In genomic region chr5:111660968-111661367, GRCm38 (mm10) we compare ENCODE assay signal across 24 mouse cellular contexts.
DNase-seq lines count a peak whose midpoint lies in the region; ATAC-seq lines count a peak whose summit lies in the region.
"Had no signal": no experiment of that assay in that cellular context is flagged by ENCODE, and none has a peak within 500 bp of the region (broad histone marks: within the 10 kb centered on the region; RNA-seq: fewer than 3 reads in every experiment).

No protein-coding gene starts in this region.

- H3K4me3 ChIP-seq in forebrain, embryonic 10.5 days: no peak overlapping the region
- H3K4me3 ChIP-seq in hindbrain, embryonic 10.5 days: no peak overlapping the region
- H3K4me3 ChIP-seq in midbrain, embryonic 10.5 days: peak overlapping the region; percentile 18; the same call in 1 of the 2 replicates
- no peak overlapping the region for H3K4me3 ChIP-seq in heart, embryonic 11.5 days (ENCODE audit: low read depth, low read length)
- H3K4me3 ChIP-seq: embryonic facial prominence, embryonic 12.5 days; gastrocnemius, adult 2 months; heart, embryonic 15.5 days had no signal

- intact Hi-C loops in left cerebral cortex, postnatal 25 days (cut with DNase I): no loop called here

- WGBS in forebrain, embryonic 10.5 days: 83% methylated on average over 6 of the region's 6 CpGs
- WGBS in hindbrain, embryonic 10.5 days: 70% methylated on average over 6 of the region's 6 CpGs
- 78% methylated on average over 6 of the region's 6 CpGs for WGBS in midbrain, embryonic 10.5 days
- WGBS in heart, embryonic 11.5 days (ENCODE audit: insufficient replicate concordance): 76% methylated on average over 6 of the region's 6 CpGs

- H3K9ac ChIP-seq in heart, embryonic 11.5 days (ENCODE audit: low read depth, low read length): no peak overlapping the region
- H3K9ac ChIP-seq: embryonic facial prominence, embryonic 12.5 days; heart, embryonic 15.5 days had no signal

- peaks cover 51% of the 10 kb centered on the region for H3K4me1 ChIP-seq in forebrain, embryonic 10.5 days
- H3K4me1 ChIP-seq in hindbrain, embryonic 10.5 days (replicated peaks): peaks cover 57% of the 10 kb centered on the region
- H3K4me1 ChIP-seq in midbrain, embryonic 10.5 days: peaks cover 62% of the 10 kb centered on the region
- no peaks in the 10 kb centered on the region for H3K4me1 ChIP-seq in heart, embryonic 11.5 days (ENCODE audit: control insufficient read depth, insufficient read depth, low read length)
- H3K4me1 ChIP-seq: heart, embryonic 15.5 days had no signal

- peak overlapping the region; percentile 72 for H3K27ac ChIP-seq in forebrain, embryonic 10.5 days
- peak overlapping the region; percentile 79 for H3K27ac ChIP-seq in hindbrain, embryonic 10.5 days
- peak overlapping the region; percentile 85 for H3K27ac ChIP-seq in midbrain, embryonic 10.5 days (replicated peaks)
- H3K27ac ChIP-seq in heart, embryonic 11.5 days (ENCODE audit: low read depth, low read length): no peak overlapping the region
- H3K27ac ChIP-seq: embryonic facial prominence, embryonic 12.5 days; heart, embryonic 15.5 days had no signal

- H3K9me3 ChIP-seq in forebrain, embryonic 10.5 days: peaks cover 4% of the 10 kb centered on the region; the same call in 1 of the 2 replicates
- no peaks in the 10 kb centered on the region for H3K9me3 ChIP-seq in hindbrain, embryonic 10.5 days
- peaks cover 5% of the 10 kb centered on the region; the same call in 1 of the 2 replicates for H3K9me3 ChIP-seq in midbrain, embryonic 10.5 days (replicated peaks)
- H3K9me3 ChIP-seq in heart, embryonic 11.5 days (replicated peaks; ENCODE audit: control insufficient read depth, low read length): no peaks in the 10 kb centered on the region
- H3K9me3 ChIP-seq: embryonic facial prominence, embryonic 12.5 days; heart, embryonic 15.5 days had no signal

- ATAC-seq in heart, embryonic 11.5 days (replicated peaks; ENCODE audit: insufficient number of reproducible peaks, low FRiP score, low TSS enrichment): no peak

- no peaks in the 10 kb centered on the region for H3K36me3 ChIP-seq in forebrain, embryonic 10.5 days (replicated peaks)
- H3K36me3 ChIP-seq in hindbrain, embryonic 10.5 days: no peaks in the 10 kb centered on the region
- H3K36me3 ChIP-seq in midbrain, embryonic 10.5 days: no peaks in the 10 kb centered on the region
- H3K36me3 ChIP-seq in heart, embryonic 11.5 days (ENCODE audit: control insufficient read depth, insufficient read depth, low read length): no peaks in the 10 kb centered on the region
- H3K36me3 ChIP-seq: embryonic facial prominence, embryonic 12.5 days; heart, embryonic 15.5 days had no signal

- peaks cover 44% of the 10 kb centered on the region for H3K27me3 ChIP-seq in forebrain, embryonic 10.5 days (ENCODE audit: poor library complexity, severe bottlenecking)
- peaks cover 21% of the 10 kb centered on the region for H3K27me3 ChIP-seq in hindbrain, embryonic 10.5 days (ENCODE audit: insufficient read depth, poor library complexity, severe bottlenecking)
- peaks cover 42% of the 10 kb centered on the region for H3K27me3 ChIP-seq in midbrain, embryonic 10.5 days (ENCODE audit: low read depth, poor library complexity, severe bottlenecking)
- H3K27me3 ChIP-seq in heart, embryonic 11.5 days (ENCODE audit: control insufficient read depth, insufficient read depth, low read length): peaks cover 14% of the 10 kb centered on the region
- H3K27me3 ChIP-seq: CH12.LX; embryonic facial prominence, embryonic 12.5 days had no signal

- no peak for DNase-seq in forebrain, embryonic 10.5 days (ENCODE audit: extremely low spot score, low spot score)
- no peak for DNase-seq in hindbrain, embryonic 10.5 days (ENCODE audit: low spot score)
- no peak for DNase-seq in midbrain, embryonic 10.5 days (ENCODE audit: low spot score)
- DNase-seq in neural tube, embryonic 10.5 days (ENCODE audit: extremely low spot score, low spot score): peak; percentile 13
- DNase-seq in thymus, postnatal 10 days (ENCODE audit: low spot score in 2 of 2): no peak
- DNase-seq in left cerebral cortex, postnatal 25 days (ENCODE audit: low spot score in 2 of 2): no peak
- no peak for DNase-seq in right cerebral cortex, postnatal 4 days
- DNase-seq: adrenal gland, adult 2 months; cerebellum, adult 11 months; cerebellum, postnatal 36 days; gastrocnemius, adult 2 months; heart, adult 11 months; kidney, adult 18-20 months; kidney, postnatal 36 days; liver; lung, adult 2 months; lung, postnatal 4 days; right cerebral cortex, adult 18-20 months; spleen, adult 18-20 months; thymus, postnatal 14 days had no signal

- no peak overlapping the region for H3K4me2 ChIP-seq in heart, embryonic 11.5 days
- H3K4me2 ChIP-seq: embryonic facial prominence, embryonic 12.5 days; heart, embryonic 15.5 days had no signal
